Mouse (Mus musculus) intestine, embryonic 14.5 days (tissue): ENCODE results near the gene Zan. TPM values are rescaled to one million over a fixed set of nuclear protein-coding genes. Genes with fewer than 3 reads are reported as not detected.

Experiments
- ATAC-seq: fragments of 200-750 bp; cut with Nextera tagmentation; replicated peaks from 2 replicates; pipeline ENCODE4 v1.8.0; 2017; ENCODE audit warnings: low read depth, moderate number of reproducible peaks, moderate TSS enrichment, moderate library complexity; ENCODE audit not compliant: low FRiP score, low TSS enrichment
- DNase-seq: peaks from one replicate; pipeline ENCODE4 v3.0.0-alpha.2; 2018; ENCODE audit warnings: low spot score
- H3K27ac ChIP-seq: fragments of 300-500 bp; sonication (generic); 2 replicates; pipeline ENCODE4 v1.5.1; 2014; ENCODE audit warnings: low read depth, mild to moderate bottlenecking, control low read depth
- H3K27me3 ChIP-seq: fragments of 300-500 bp; sonication (generic); replicated peaks from 2 replicates; pipeline ENCODE4 v1.6.1; 2014; ENCODE audit warnings: low read length, control low read depth; ENCODE audit not compliant: control insufficient read depth, insufficient read depth
- H3K36me3 ChIP-seq: fragments of 300-500 bp; sonication (generic); 2 replicates; pipeline ENCODE4 v1.6.1; 2014; ENCODE audit warnings: low read length, control low read depth; ENCODE audit not compliant: control insufficient read depth, insufficient read depth
- H3K4me1 ChIP-seq: fragments of 300-500 bp; sonication (generic); replicated peaks from 2 replicates; pipeline ENCODE4 v1.6.1; 2014; ENCODE audit warnings: low read length, control low read depth, mixed read lengths; ENCODE audit not compliant: control insufficient read depth, insufficient read depth
- H3K4me2 ChIP-seq: fragments of 300-500 bp; sonication (generic); 2 replicates; pipeline ENCODE4 v1.6.1; 2014; ENCODE audit warnings: low read length
- H3K4me3 ChIP-seq: fragments of 300-500 bp; sonication (generic); 2 replicates; pipeline ENCODE4 v1.5.1; 2014; ENCODE audit warnings: low read depth, low read length, control low read depth, mixed read lengths
- H3K9ac ChIP-seq: fragments of 300-500 bp; sonication (generic); 2 replicates; pipeline ENCODE4 v1.6.1; 2014; ENCODE audit warnings: mild to moderate bottlenecking, low read length
- H3K9me3 ChIP-seq: fragments of 300-500 bp; sonication (generic); 2 replicates; pipeline ENCODE4 v1.6.1; 2016; ENCODE audit warnings: low read length, control low read depth; ENCODE audit not compliant: control insufficient read depth
- WGBS: fragments of 180-500 bp; shearing (Covaris S2); extraction: QIAGEN DNeasy Blood & Tissue Kit; methylation state at CpG from one replicate; pipeline ENCODE4 v1.1.7; 2014; 5-methylcytosine and 5-hydroxymethylcytosine counted together
- polyA plus RNA-seq: library from polyadenylated mRNA; unstranded; fragments of >200 nt; fragmentation: Nextera tagmentation; extraction: Ambion mirVana; gene quantifications from 2 replicates; pipeline ENCODE4 v1.2.1, GENCODE M21; 2014

Zan gene
- 0.90 and 0.93 TPM in 2 replicates for polyA plus RNA-seq

DNA sequence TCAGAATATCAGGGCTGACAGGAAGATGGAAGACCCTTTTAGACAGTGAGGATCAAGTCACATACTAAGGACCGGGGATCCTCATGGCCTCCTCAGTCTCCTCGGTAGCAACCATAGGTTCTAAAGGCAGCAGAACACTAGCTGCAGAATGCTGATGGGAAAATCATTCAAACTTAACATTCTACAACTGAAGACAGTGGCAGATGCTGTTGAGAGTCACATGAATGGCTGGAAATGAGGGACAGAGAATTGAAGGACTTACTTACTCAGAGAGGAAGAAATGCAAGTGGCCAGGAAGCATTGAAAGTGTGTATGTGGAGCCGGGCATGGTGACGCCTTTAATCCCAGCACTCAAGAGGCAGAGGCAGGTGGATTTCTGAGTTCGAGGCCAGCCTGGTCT is at the start of gene Zan:
Zan (minus strand) TSS at position 101 of the 400 bp plus-strand sequence.
- H3K36me3 ChIP-seq, result no peaks in the 10 kb centered on the region
- no peak within 1 kb of the TSS for H3K4me2 ChIP-seq
- no peak within 1 kb of the TSS for H3K27ac ChIP-seq
- H3K9ac ChIP-seq, result no peak within 1 kb of the TSS
- ATAC-seq, result no peak
- H3K4me1 ChIP-seq, result no peaks in the 10 kb centered on the region
- no peak for DNase-seq
- no peaks in the 10 kb centered on the region for H3K9me3 ChIP-seq
- H3K4me3 ChIP-seq, result no peak within 1 kb of the TSS
- H3K27me3 ChIP-seq, result no peaks in the 10 kb centered on the region
- WGBS, result 83% methylated on average over 5 of the region's 5 CpGs

DNA sequence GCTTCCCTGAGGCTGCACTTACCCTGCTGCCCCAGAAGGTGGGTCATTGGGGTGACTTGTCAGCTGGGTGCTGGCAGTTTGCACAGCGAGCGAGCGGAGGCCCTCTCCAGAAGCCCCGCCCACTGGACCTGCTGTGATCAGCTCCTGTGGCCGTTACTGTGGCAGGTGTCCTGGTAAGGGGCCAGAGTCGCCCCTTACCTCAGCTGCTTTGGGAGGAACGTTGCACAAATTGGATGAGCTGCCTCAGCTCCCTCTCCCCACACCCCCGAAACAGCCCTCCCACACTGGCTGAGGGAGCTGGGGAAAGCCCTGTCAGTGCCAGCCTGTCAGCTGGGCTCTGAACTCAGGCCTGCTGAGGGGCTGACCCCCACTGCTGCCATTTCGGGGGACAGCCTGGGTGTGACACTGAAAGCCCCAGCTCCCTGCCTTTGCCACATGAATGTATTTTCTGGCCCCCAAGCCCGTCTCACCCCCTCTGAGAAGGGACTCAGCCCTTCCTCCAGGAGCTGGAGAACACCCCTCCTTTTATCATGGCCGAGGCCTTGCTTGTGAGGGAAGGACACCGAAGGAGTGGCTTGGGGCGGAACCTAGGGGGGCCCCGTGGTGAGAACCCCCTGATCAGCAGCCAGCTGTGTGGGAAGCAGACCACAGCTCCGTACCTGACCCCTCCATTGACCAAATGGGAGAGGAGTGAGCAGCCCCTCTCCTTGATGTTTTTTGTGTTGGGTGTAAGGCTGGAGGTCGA is 49.5 kb upstream of the Zan start:
- DNase-seq, result no peak
- WGBS, result 55% methylated on average over 16 of the region's 16 CpGs
- Histone ChIP-seq H3K4me1 (peaks cover 9% of the 10 kb centered on the region; the same call in 1 of the 2 replicates), H3K27ac (no peak overlapping the region), H3K9ac (no peak overlapping the region), H3K36me3 (peaks cover 88% of the 10 kb centered on the region), H3K4me3 (no peak overlapping the region), H3K4me2 (no peak overlapping the region), H3K9me3 (no peaks in the 10 kb centered on the region), H3K27me3 (no peaks in the 10 kb centered on the region)
- no peak for ATAC-seq

GRCm38 (mm10) chr5:137525511-137525910 is 48.6 kb upstream of the Zan start:
- Histone ChIP-seq H3K27me3 (no peaks in the 10 kb centered on the region), H3K4me2 (no peak overlapping the region), H3K27ac (no peak overlapping the region), H3K9ac (no peak overlapping the region), H3K4me3 (no peak overlapping the region), H3K4me1 (peaks cover 9% of the 10 kb centered on the region; the same call in 1 of the 2 replicates), H3K36me3 (peaks cover 96% of the 10 kb centered on the region), H3K9me3 (no peaks in the 10 kb centered on the region)
- ATAC-seq (no peak), DNase-seq (no peak)
- WGBS, result 75% methylated on average over 16 of the region's 16 CpGs

DNA sequence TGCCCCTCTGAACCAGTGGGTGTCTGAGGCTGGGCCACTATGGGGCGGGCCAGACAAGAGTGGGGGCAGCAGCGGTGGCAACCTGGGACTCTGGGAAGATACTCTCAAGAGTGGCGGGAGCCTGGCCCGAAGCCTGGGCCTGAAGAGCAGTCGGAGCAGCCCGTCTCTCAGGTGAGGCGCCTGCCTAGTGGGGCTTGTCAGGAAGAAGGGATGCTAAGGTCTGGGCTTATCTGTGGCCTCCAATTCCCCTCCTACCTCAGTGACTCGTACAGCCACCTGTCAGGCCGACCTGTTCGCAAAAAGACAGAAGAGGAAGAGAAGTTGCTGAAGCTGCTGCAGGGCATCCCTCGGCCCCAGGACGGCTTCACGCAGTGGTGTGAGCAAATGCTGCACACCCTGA is 47.8 kb upstream of the Zan start:
- H3K27ac ChIP-seq, result no peak overlapping the region
- no peaks in the 10 kb centered on the region for H3K27me3 ChIP-seq
- H3K4me3 ChIP-seq, result no peak overlapping the region
- ATAC-seq, result no peak
- no peak overlapping the region for H3K9ac ChIP-seq
- 86% methylated on average over 13 of the region's 13 CpGs for WGBS
- peaks cover 98% of the 10 kb centered on the region for H3K36me3 ChIP-seq
- 0 out of 2 replicates have a peak, but pooled peaks cover 4% of the 10 kb centered on the region for H3K4me1 ChIP-seq
- no peaks in the 10 kb centered on the region for H3K9me3 ChIP-seq
- no peak for DNase-seq
- H3K4me2 ChIP-seq, result no peak overlapping the region

- Histone ChIP-seq H3K36me3 (peaks cover 98% of the 10 kb centered on the region), H3K27me3 (no peaks in the 10 kb centered on the region), H3K27ac (no peak overlapping the region), H3K4me3 (no peak overlapping the region), H3K4me1 (no peaks in the 10 kb centered on the region), H3K9ac (no peak overlapping the region), H3K4me2 (no peak overlapping the region), H3K9me3 (no peaks in the 10 kb centered on the region)
- WGBS, result 85% methylated on average over 8 of the region's 8 CpGs
- ATAC-seq, result no peak
- DNase-seq, result no peak
These were observed 47.3 kb upstream of the Zan start for GRCm38 (mm10) chr5:137524251-137524515.

DNA sequence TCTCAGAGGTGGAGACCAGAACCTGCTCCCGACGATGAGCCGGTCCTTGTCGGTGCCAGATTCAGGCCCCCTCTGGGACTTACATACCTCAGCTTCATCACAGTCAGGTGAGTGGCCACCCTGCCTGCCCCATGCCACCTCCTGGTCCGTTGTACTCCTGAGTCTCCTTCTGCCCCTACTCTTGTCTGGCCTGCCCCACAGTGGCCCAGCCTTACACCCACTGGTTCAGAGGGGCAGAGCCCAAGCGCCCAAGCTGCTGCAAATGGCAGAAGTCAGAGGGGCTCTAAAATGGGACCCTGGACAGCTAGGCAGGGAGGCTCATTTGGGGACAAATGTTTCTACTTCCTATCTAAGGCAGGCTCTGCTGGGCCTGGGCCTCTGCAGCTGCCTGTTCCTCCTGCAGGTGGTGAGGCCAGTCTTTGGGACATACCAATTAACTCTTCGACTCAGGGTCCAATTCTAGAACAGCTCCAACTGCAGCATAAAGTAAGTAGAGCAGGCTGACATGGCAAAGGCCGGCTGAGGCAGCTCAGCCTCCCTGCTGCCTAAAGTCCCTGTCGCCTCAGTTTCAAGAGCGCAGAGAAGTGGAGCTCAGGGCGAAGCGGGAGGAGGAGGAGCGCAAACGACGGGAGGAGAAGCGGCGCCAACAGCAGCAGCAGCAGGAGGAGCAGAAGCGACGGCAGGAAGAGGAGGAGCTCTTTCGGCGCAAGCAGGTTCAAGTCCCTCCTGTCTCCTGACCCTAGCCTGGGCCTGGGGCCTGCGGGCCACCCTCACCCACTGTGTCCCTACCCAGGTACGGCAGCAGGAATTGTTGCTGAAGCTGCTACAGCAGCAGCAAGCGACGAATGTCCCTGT is 46.8 kb upstream of the Zan start:
- H3K4me3 ChIP-seq, result no peak overlapping the region
- no peaks in the 10 kb centered on the region for H3K27me3 ChIP-seq
- ATAC-seq (no peak), DNase-seq (no peak)
- H3K36me3 ChIP-seq, result peaks cover 98% of the 10 kb centered on the region
- no peaks in the 10 kb centered on the region for H3K4me1 ChIP-seq
- 82% methylated on average over 25 of the region's 25 CpGs for whole genome bisulfite sequencing
- no peaks in the 10 kb centered on the region for H3K9me3 ChIP-seq
- H3K9ac ChIP-seq, result no peak overlapping the region
- H3K4me2 ChIP-seq, result no peak overlapping the region
- no peak overlapping the region for H3K27ac ChIP-seq

GRCm38 (mm10) chr5:137522711-137523110 is 45.8 kb upstream of the Zan start:
- peaks cover 93% of the 10 kb centered on the region for H3K36me3 ChIP-seq
- H3K9me3 ChIP-seq, result no peaks in the 10 kb centered on the region
- DNase-seq (no peak), ATAC-seq (no peak)
- H3K4me3 ChIP-seq, result no peak overlapping the region
- no peak overlapping the region for H3K9ac ChIP-seq
- H3K4me2 ChIP-seq, result no peak overlapping the region
- H3K4me1 ChIP-seq, result no peaks in the 10 kb centered on the region
- WGBS, result 76% methylated on average over 11 of the region's 11 CpGs
- H3K27me3 ChIP-seq, result no peaks in the 10 kb centered on the region
- H3K27ac ChIP-seq, result no peak overlapping the region

- Histone ChIP-seq H3K36me3 (peaks cover 94% of the 10 kb centered on the region), H3K9ac (no peak overlapping the region), H3K27me3 (no peaks in the 10 kb centered on the region), H3K4me2 (no peak overlapping the region), H3K4me3 (no peak overlapping the region), H3K27ac (no peak overlapping the region), H3K9me3 (no peaks in the 10 kb centered on the region), H3K4me1 (no peaks in the 10 kb centered on the region)
- DNase-seq (no peak), ATAC-seq (no peak)
- 79% methylated on average over 9 of the region's 9 CpGs for WGBS
These were observed 45.0 kb upstream of the Zan start for GRCm38 (mm10) chr5:137521861-137522260.
